Mouse (Mus musculus): Measurements from ENCODE around the gene Tnfrsf21. TPM values are rescaled to one million over a fixed set of nuclear protein-coding genes. Genes with fewer than 3 reads are reported as not detected.

Tnfrsf21 gene
- polyA plus RNA-seq, 1 experiment = 4.1 TPM

GRCm38 (mm10) chr17:42985837-42986589 lies 30.3 kb upstream of the Tnfrsf21 start:
- no peaks in the 10 kb centered on the region for H3K36me3 ChIP-seq (ENCODE audit: control insufficient read depth, insufficient read depth, low read length)
- TF ChIP-seq POLR2A (IDR thresholded peaks at IDR 0.05; ENCODE audit: control insufficient read depth, low read depth, low read length) = no peak
- TF ChIP-seq CTCF (IDR thresholded peaks at IDR 0.05; ENCODE audit: control insufficient read depth, insufficient read depth, insufficient replicate concordance, low read depth, low read length) = peak; percentile 24; the same call in 1 of the 2 replicates

GRCm38 (mm10) chr17:42987692-42988091 lies 28.7 kb upstream of the Tnfrsf21 start:
- no peak overlapping the region for H3K4me3 ChIP-seq (ENCODE audit: control insufficient read depth, low read depth, low read length)
- TF ChIP-seq POLR2A (IDR thresholded peaks at IDR 0.05; ENCODE audit: control insufficient read depth, low read depth, low read length) (no peak), CTCF (IDR thresholded peaks at IDR 0.05; ENCODE audit: control insufficient read depth, insufficient read depth, insufficient replicate concordance, low read depth, low read length) (peak; percentile 45; the same call in 1 of the 2 replicates)
- H3K36me3 ChIP-seq (ENCODE audit: control insufficient read depth, insufficient read depth, low read length) = no peaks in the 10 kb centered on the region
- no peaks in the 10 kb centered on the region for H3K27me3 ChIP-seq (ENCODE audit: control insufficient read depth, insufficient read depth, low read length)
- H3K4me1 ChIP-seq (ENCODE audit: control insufficient read depth, insufficient read depth, low read length) = peaks cover 6% of the 10 kb centered on the region
- no peak overlapping the region for H3K27ac ChIP-seq (ENCODE audit: control insufficient read depth, insufficient read depth, low read depth, low read length)

More at GRCm38 (mm10) chr17:42985837-42986589, 30.3 kb upstream of the Tnfrsf21 start:
- Histone ChIP-seq H3K4me1 (ENCODE audit: control insufficient read depth, insufficient read depth, low read length) (peaks cover under 1% of the 10 kb centered on the region; the same call in 1 of the 2 replicates), H3K27me3 (ENCODE audit: control insufficient read depth, insufficient read depth, low read length) (no peaks in the 10 kb centered on the region), H3K4me3 (ENCODE audit: control insufficient read depth, low read depth, low read length) (no peak overlapping the region), H3K27ac (ENCODE audit: control insufficient read depth, insufficient read depth, low read depth, low read length) (no peak overlapping the region)

- H3K36me3 ChIP-seq (ENCODE audit: control insufficient read depth, insufficient read depth, low read length) = no peaks in the 10 kb centered on the region
- H3K4me3 ChIP-seq (ENCODE audit: control insufficient read depth, low read depth, low read length) = no peak overlapping the region
- H3K27ac ChIP-seq (ENCODE audit: control insufficient read depth, insufficient read depth, low read depth, low read length) = no peak overlapping the region
- peaks cover 6% of the 10 kb centered on the region for H3K4me1 ChIP-seq (ENCODE audit: control insufficient read depth, insufficient read depth, low read length)
- peak; percentile 34; the same call in 1 of the 2 replicates for TF ChIP-seq CTCF (IDR thresholded peaks at IDR 0.05; ENCODE audit: control insufficient read depth, insufficient read depth, insufficient replicate concordance, low read depth, low read length)
- TF ChIP-seq POLR2A (IDR thresholded peaks at IDR 0.05; ENCODE audit: control insufficient read depth, low read depth, low read length) = no peak
- no peaks in the 10 kb centered on the region for H3K27me3 ChIP-seq (ENCODE audit: control insufficient read depth, insufficient read depth, low read length)
These were observed 26.4 kb upstream of the Tnfrsf21 start for GRCm38 (mm10) chr17:42989981-42990380.

DNA sequence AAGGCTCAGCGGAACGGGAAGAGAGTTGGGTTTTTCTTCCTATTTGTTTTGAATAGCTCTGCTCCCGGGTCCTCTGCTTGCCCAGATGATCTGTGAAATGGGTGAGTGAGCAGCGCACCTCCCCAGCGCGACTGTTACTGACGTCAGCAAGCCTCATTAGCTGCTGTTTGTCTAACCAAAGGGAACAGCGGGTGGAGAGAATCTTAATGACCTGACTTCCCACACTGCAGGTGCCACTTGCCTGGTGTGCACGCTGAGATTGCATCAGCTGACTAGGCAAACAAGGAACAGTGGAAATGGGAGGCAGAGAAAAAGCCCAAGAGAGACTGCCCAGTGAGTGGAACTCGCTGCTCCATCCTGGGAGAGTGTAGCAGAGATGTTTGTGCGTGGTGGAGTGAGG lies 25.2 kb upstream of the Tnfrsf21 start:
- Histone ChIP-seq H3K4me3 (ENCODE audit: control insufficient read depth, low read depth, low read length) (no peak overlapping the region), H3K4me1 (ENCODE audit: control insufficient read depth, insufficient read depth, low read length) (peaks cover 6% of the 10 kb centered on the region), H3K27me3 (ENCODE audit: control insufficient read depth, insufficient read depth, low read length) (no peaks in the 10 kb centered on the region), H3K27ac (ENCODE audit: control insufficient read depth, insufficient read depth, low read depth, low read length) (no peak overlapping the region), H3K36me3 (ENCODE audit: control insufficient read depth, insufficient read depth, low read length) (no peaks in the 10 kb centered on the region)
- TF ChIP-seq POLR2A (IDR thresholded peaks at IDR 0.05; ENCODE audit: control insufficient read depth, low read depth, low read length) = no peak
- TF ChIP-seq CTCF (IDR thresholded peaks at IDR 0.05; ENCODE audit: control insufficient read depth, insufficient read depth, insufficient replicate concordance, low read depth, low read length) = no peak

DNA sequence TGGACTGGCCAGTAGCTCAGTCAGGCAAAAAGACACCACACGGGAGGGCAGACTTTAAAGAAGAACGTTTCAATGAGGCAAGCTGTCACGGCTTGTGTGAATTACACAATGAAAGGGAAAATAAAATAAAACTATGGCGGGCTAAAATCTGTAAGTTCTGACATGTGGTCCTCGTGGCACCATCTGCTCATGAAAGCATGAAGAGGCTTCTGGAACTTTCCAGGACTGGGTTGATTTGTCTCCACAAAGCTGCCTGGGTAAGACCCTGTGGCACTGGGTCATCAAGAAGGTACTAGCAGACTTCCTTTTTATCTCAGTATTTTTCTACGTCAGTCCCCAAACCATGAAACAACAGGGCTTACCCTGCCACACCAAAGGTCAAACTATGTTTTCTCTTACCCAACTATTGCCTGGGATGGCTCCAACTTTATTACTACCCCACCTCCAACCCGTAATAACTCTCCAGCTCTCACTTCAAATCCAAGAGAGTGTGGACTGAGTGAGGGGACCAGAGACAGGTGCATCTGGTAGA lies 16.8 kb upstream of the Tnfrsf21 start:
- TF ChIP-seq CTCF (IDR thresholded peaks at IDR 0.05; ENCODE audit: control insufficient read depth, insufficient read depth, insufficient replicate concordance, low read depth, low read length) (no peak), POLR2A (IDR thresholded peaks at IDR 0.05; ENCODE audit: control insufficient read depth, low read depth, low read length) (no peak)
- peaks cover 2% of the 10 kb centered on the region for H3K4me1 ChIP-seq (ENCODE audit: control insufficient read depth, insufficient read depth, low read length)
- H3K36me3 ChIP-seq (ENCODE audit: control insufficient read depth, insufficient read depth, low read length) = no peaks in the 10 kb centered on the region
- no peak overlapping the region for H3K27ac ChIP-seq (ENCODE audit: control insufficient read depth, insufficient read depth, low read depth, low read length)
- no peak overlapping the region for H3K4me3 ChIP-seq (ENCODE audit: control insufficient read depth, low read depth, low read length)
- no peaks in the 10 kb centered on the region for H3K27me3 ChIP-seq (ENCODE audit: control insufficient read depth, insufficient read depth, low read length)

DNA sequence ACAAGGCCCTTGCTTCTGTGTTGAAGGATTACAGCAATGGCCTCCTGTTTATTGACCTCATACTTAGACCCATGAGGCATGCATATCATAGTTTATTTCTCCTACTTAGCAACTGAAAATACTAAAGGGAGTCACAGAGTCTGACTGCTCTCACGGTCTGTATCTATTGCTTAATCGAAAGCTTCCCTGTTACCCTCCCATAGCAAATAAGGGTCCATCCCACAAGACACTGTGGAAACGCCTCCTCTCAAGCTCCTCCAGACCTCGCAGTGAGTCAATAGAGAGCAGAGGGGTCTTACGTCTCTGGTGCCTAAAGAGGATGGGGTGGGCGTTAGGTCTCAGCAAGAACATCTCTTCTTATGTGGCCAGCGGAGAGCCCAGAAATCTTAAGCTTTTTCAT lies 15.8 kb upstream of the Tnfrsf21 start:
- Histone ChIP-seq H3K36me3 (ENCODE audit: control insufficient read depth, insufficient read depth, low read length) (no peaks in the 10 kb centered on the region), H3K27ac (ENCODE audit: control insufficient read depth, insufficient read depth, low read depth, low read length) (no peak overlapping the region), H3K4me3 (ENCODE audit: control insufficient read depth, low read depth, low read length) (no peak overlapping the region), H3K27me3 (ENCODE audit: control insufficient read depth, insufficient read depth, low read length) (no peaks in the 10 kb centered on the region), H3K4me1 (ENCODE audit: control insufficient read depth, insufficient read depth, low read length) (peaks cover 2% of the 10 kb centered on the region)
- no peak for TF ChIP-seq CTCF (IDR thresholded peaks at IDR 0.05; ENCODE audit: control insufficient read depth, insufficient read depth, insufficient replicate concordance, low read depth, low read length)
- no peak for TF ChIP-seq POLR2A (IDR thresholded peaks at IDR 0.05; ENCODE audit: control insufficient read depth, low read depth, low read length)

DNA sequence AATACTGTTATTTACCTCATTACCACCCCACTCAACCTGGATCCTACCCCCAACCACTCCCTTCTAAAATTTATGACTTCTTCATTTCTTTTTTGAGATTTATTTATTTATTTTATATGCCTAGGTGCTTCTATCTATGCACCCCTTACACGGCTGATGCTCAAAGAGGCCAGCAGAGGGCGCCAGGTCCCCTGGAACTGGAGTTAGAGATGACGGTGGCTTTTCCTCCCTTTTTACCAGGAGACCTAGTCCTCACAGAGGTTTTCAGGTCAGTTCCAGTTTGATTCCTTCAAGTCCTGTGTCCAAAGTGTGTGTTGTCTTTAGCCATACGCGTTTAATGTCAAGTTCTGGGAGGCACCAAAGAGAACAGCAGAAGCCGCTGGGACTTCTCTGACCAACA lies 3.6 kb upstream of the Tnfrsf21 start:
- Histone ChIP-seq H3K36me3 (ENCODE audit: control insufficient read depth, insufficient read depth, low read length) (no peaks in the 10 kb centered on the region), H3K27me3 (ENCODE audit: control insufficient read depth, insufficient read depth, low read length) (no peaks in the 10 kb centered on the region), H3K27ac (ENCODE audit: control insufficient read depth, insufficient read depth, low read depth, low read length) (no peak overlapping the region), H3K4me3 (ENCODE audit: control insufficient read depth, low read depth, low read length) (no peak overlapping the region), H3K4me1 (ENCODE audit: control insufficient read depth, insufficient read depth, low read length) (peaks cover 6% of the 10 kb centered on the region)
- TF ChIP-seq CTCF (IDR thresholded peaks at IDR 0.05; ENCODE audit: control insufficient read depth, insufficient read depth, insufficient replicate concordance, low read depth, low read length) = peak; percentile 81; the same call in 1 of the 2 replicates
- TF ChIP-seq POLR2A (IDR thresholded peaks at IDR 0.05; ENCODE audit: control insufficient read depth, low read depth, low read length) = no peak

Measured in testis, adult 2 months (tissue).